Mouse (Mus musculus) thymus, adult 2 months (tissue): ENCODE data around the gene Pde4d. TPM values are rescaled to one million over a fixed set of nuclear protein-coding genes. Genes with fewer than 3 reads are reported as not detected.

Source experiments
- DNase-seq: peaks from one replicate; pipeline ENCODE4 v3.0.0; 2021
- H3K27ac ChIP-seq: fragments of 200-500 bp; 2 replicates; pipeline ENCODE4 v1.5.1; 2012; ENCODE audit warnings: low read length, control low read depth; ENCODE audit not compliant: control insufficient read depth, insufficient read depth
- H3K27me3 ChIP-seq: fragments of 200-500 bp; 2 replicates; pipeline ENCODE4 v1.6.1; 2012; ENCODE audit warnings: mild to moderate bottlenecking, low read length, moderate library complexity, mixed read lengths; ENCODE audit not compliant: control insufficient read depth, insufficient read depth
- H3K36me3 ChIP-seq: fragments of 200-500 bp; 2 replicates; pipeline ENCODE4 v1.6.1; 2012; ENCODE audit warnings: mild to moderate bottlenecking, low read length, moderate library complexity; ENCODE audit not compliant: control insufficient read depth, insufficient read depth
- H3K4me1 ChIP-seq: fragments of 200-500 bp; replicated peaks from 2 replicates; pipeline ENCODE4 v1.6.1; 2012; ENCODE audit warnings: low read length; ENCODE audit not compliant: control insufficient read depth, insufficient read depth
- H3K4me3 ChIP-seq: fragments of 200-500 bp; 2 replicates; pipeline ENCODE4 v1.5.1; 2012; ENCODE audit warnings: mild to moderate bottlenecking, low read length, control low read depth, moderate library complexity; ENCODE audit not compliant: control insufficient read depth, insufficient read depth
- CTCF ChIP-seq: fragments of 200-500 bp; IDR thresholded peaks from 2 replicates; pipeline ENCODE4 v1.5.1; 2012; ENCODE audit warnings: mild to moderate bottlenecking, control low read depth, low read length, moderate library complexity, borderline replicate concordance; ENCODE audit not compliant: control insufficient read depth, poor library complexity, insufficient read depth; ENCODE audit errors: extremely low read depth
- POLR2A ChIP-seq: fragments of 200-500 bp; IDR thresholded peaks from 2 replicates; pipeline ENCODE4 v1.6.1; 2012; ENCODE audit warnings: mild to moderate bottlenecking, low read length, control low read depth, moderate library complexity; ENCODE audit not compliant: control insufficient read depth, poor library complexity, insufficient read depth; ENCODE audit errors: extremely low read depth
- WGBS: fragments of 180-500 bp; shearing (Covaris S2); methylation state at CpG from one replicate; pipeline ENCODE4 v1.1.7; 2018; 5-methylcytosine and 5-hydroxymethylcytosine counted together
- polyA plus RNA-seq: library from polyadenylated mRNA; depleted of rRNA; stranded (reverse); fragments of >200 nt; gene quantifications from 2 replicates; pipeline ENCODE4 v1.2.3, GENCODE M21; 2012

Gene Pde4d
- polyA plus RNA-seq, 1 experiment = 35.2 TPM

GRCm38 (mm10) chr13:109175852-109176621 lies 726.3 kb downstream of the Pde4d start:
- no peak overlapping the region for H3K4me3 ChIP-seq
- no peaks in the 10 kb centered on the region for H3K36me3 ChIP-seq
- TF ChIP-seq CTCF = no peak
- TF ChIP-seq POLR2A = no peak
- DNase-seq = no peak
- no peaks in the 10 kb centered on the region for H3K4me1 ChIP-seq
- H3K27ac ChIP-seq = no peak overlapping the region
- H3K27me3 ChIP-seq = no peaks in the 10 kb centered on the region
- 92% methylated on average over 11 of the region's 11 CpGs for WGBS

GRCm38 (mm10) chr13:109181363-109181762 lies 731.6 kb downstream of the Pde4d start:
- 98% methylated on average over 6 of the region's 6 CpGs for WGBS
- no peak for DNase-seq
- TF ChIP-seq CTCF = no peak
- TF ChIP-seq POLR2A = no peak
- Histone ChIP-seq H3K27me3 (no peaks in the 10 kb centered on the region), H3K36me3 (no peaks in the 10 kb centered on the region), H3K4me1 (no peaks in the 10 kb centered on the region), H3K27ac (no peak overlapping the region), H3K4me3 (no peak overlapping the region)

- no peaks in the 10 kb centered on the region for H3K27me3 ChIP-seq
- H3K36me3 ChIP-seq = no peaks in the 10 kb centered on the region
- no peak overlapping the region for H3K27ac ChIP-seq
- DNase-seq = no peak
- H3K4me1 ChIP-seq = peaks cover 8% of the 10 kb centered on the region; the same call in 1 of the 2 replicates
- WGBS = 44% methylated on average over 4 of the region's 4 CpGs
- H3K4me3 ChIP-seq = no peak overlapping the region
- TF ChIP-seq CTCF (no peak), POLR2A (no peak)
Measured at GRCm38 (mm10) chr13:109190652-109191051, 740.9 kb downstream of the Pde4d start.

GRCm38 (mm10) chr13:109191176-109191575 lies 741.4 kb downstream of the Pde4d start:
- no peak overlapping the region for H3K4me3 ChIP-seq
- no peaks in the 10 kb centered on the region for H3K27me3 ChIP-seq
- H3K4me1 ChIP-seq = peaks cover 8% of the 10 kb centered on the region; the same call in 1 of the 2 replicates
- no peak for DNase-seq
- WGBS = 96% methylated on average over 4 of the region's 4 CpGs
- no peak overlapping the region for H3K27ac ChIP-seq
- TF ChIP-seq CTCF = no peak
- TF ChIP-seq POLR2A = no peak
- no peaks in the 10 kb centered on the region for H3K36me3 ChIP-seq

- TF ChIP-seq POLR2A (no peak), CTCF (no peak)
- Histone ChIP-seq H3K4me3 (no peak overlapping the region), H3K4me1 (peaks cover 4% of the 10 kb centered on the region), H3K27me3 (no peaks in the 10 kb centered on the region), H3K36me3 (no peaks in the 10 kb centered on the region), H3K27ac (no peak overlapping the region)
- 36% methylated on average over 9 of the region's 9 CpGs for WGBS
- no peak for DNase-seq
Measured at GRCm38 (mm10) chr13:109205541-109205940, 755.8 kb downstream of the Pde4d start.

GRCm38 (mm10) chr13:109208607-109209006 lies 758.9 kb downstream of the Pde4d start:
- peaks cover 4% of the 10 kb centered on the region for H3K4me1 ChIP-seq
- DNase-seq = no peak
- WGBS = 98% methylated on average over 16 of the region's 16 CpGs

More at GRCm38 (mm10) chr13:109208607-109209006, 758.9 kb downstream of the Pde4d start:
- no peak overlapping the region for H3K4me3 ChIP-seq
- no peaks in the 10 kb centered on the region for H3K36me3 ChIP-seq
- no peaks in the 10 kb centered on the region for H3K27me3 ChIP-seq
- no peak for TF ChIP-seq CTCF
- no peak for TF ChIP-seq POLR2A
- no peak overlapping the region for H3K27ac ChIP-seq
